Mouse (Mus musculus): Measurements from ENCODE around the gene Slc26a5. TPM values are rescaled to one million over a fixed set of nuclear protein-coding genes. Genes with fewer than 3 reads are reported as not detected.
A peak's percentile ranks its signal among the peaks of the same experiment; 100 is the strongest.

Gene Slc26a5
- total and polyA plus RNA-seq, 3 experiments: not detected

DNA sequence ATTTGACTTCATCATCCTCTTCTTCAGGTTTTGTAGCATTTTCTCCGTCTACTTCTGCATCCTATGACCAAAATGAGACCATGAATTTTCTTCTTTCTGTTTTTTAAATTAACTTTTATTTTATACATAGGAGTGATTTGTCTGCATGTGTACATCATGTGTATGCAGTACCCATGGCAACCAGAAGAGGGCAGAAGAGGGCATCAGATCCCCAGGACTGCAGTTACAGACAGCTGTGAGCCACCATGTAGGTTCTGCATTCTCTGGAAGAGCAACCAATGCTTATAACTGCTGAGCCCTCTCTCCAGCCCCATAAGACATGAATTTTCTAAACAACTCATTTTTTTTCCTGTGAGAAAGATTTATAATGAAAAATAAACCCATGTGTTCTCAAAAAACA, 51.4 kb downstream of the Slc26a5 start:
- Histone ChIP-seq H3K4me2 (ENCODE audit: insufficient read depth, low read depth, poor library complexity, severe bottlenecking) (no peak overlapping the region), H3K27me3 (replicated peaks) (no peaks in the 10 kb centered on the region), H3K79me2 (replicated peaks; ENCODE audit: control insufficient read depth, extremely low read depth, insufficient read depth, poor library complexity, severe bottlenecking) (no peaks in the 10 kb centered on the region), H3K9ac (ENCODE audit: insufficient read depth, low read depth) (no peak overlapping the region), H3K9me3 (replicated peaks; ENCODE audit: low read length) (no peaks in the 10 kb centered on the region), H3K36me3 (replicated peaks in 1 of 2; ENCODE audit: control insufficient read depth in 1 of 2, insufficient read depth in 1 of 2, low read length in 1 of 2) (no peaks in the 10 kb centered on the region), H3K4me3 (replicated peaks in 1 of 3; ENCODE audit: low read depth in 2 of 3, low read length in 2 of 3, poor library complexity in 1 of 3) (no peak overlapping the region), H3K4me1 (ENCODE audit: control insufficient read depth in 1 of 2, insufficient read depth in 2 of 2) (no peaks in the 10 kb centered on the region), H3K27ac (ENCODE audit: insufficient read depth, low read depth) (no peak overlapping the region)
- peak; percentile 58 for DNase-seq (ENCODE audit: extremely low read depth)
- TF ChIP-seq CTCF (conservative IDR thresholded peaks at IDR 0.05 in 1 of 2, IDR thresholded peaks at IDR 0.05 in 1 of 2; ENCODE audit: low read depth in 2 of 2, low read length in 2 of 2) (peak; percentile 60 to 63), UBTF (IDR thresholded peaks at IDR 0.05; ENCODE audit: low read depth, low read length) (no peak), CHD2 (IDR thresholded peaks at IDR 0.05; ENCODE audit: low read length) (no peak), RAD21 (IDR thresholded peaks at IDR 0.05; ENCODE audit: low read depth, low read length) (peak; percentile 55)
- in situ Hi-C loops (cut with MboI; ENCODE audit: low pct_ligation_motif_present, low pct_unique_long_range_greater_than_20kb, low sequenced_read_pairs): no loop called here
- dilution Hi-C loops (cut with MboI; ENCODE audit: extremely low pct_ligation_motif_present, extremely low pct_unique_long_range_greater_than_20kb, low sequenced_read_pairs): no loop called here

DNA sequence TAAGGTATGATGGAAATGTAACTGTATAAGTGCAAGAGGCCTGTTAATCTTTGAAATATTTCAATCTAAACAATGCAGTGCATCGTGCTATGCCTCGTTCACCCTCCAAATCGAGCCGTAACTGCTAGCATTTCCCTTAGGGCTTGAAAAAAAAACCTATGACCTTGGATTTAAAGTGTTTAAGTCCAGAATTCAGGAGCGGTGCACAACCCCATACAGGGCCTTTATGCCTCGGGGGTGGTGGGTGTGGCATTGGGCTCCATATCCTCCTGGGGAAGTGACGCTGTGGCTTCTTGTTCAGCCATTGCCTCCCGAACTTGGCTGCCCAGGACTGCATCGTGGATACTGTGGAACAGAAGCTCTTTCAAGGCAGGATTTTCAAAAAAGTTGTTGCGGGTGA, 54.5 kb downstream of the Slc26a5 start:
- no peak for TF ChIP-seq MAFK (IDR thresholded peaks at IDR 0.05; ENCODE audit: insufficient replicate concordance, low read length)
- dilution Hi-C loops (cut with MboI; ENCODE audit: extremely low pct_ligation_motif_present, extremely low pct_unique_long_range_greater_than_20kb, low sequenced_read_pairs): no loop called here
- DNase-seq (ENCODE audit: extremely low read depth): no peak

DNA sequence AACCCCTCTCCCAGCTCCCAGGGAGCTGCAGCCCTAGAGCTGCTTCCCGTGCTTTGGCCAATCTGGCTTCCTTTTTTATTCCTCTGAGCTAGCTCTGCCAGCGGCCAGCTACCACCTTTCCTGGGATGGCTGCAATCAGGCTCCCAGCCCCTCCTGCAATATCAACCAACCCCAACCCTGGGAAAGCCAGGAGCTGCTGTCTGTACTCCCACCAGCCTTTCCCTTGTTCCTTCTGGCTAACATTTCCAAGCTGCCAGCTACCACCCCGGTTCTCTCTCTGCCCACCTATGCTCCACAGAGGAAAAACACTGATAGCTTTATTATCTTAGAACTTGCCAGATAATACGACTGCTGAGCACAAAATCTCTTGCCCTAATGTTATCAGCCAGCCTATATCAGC, 60.6 kb downstream of the Slc26a5 start:
- no peak overlapping the region for H3K4me3 ChIP-seq (replicated peaks in 1 of 3; ENCODE audit: low read depth in 2 of 3, low read length in 2 of 3, poor library complexity in 1 of 3)
- no peak overlapping the region for H3K4me2 ChIP-seq (ENCODE audit: insufficient read depth, low read depth, poor library complexity, severe bottlenecking)
- no peaks in the 10 kb centered on the region for H3K79me2 ChIP-seq (replicated peaks; ENCODE audit: control insufficient read depth, extremely low read depth, insufficient read depth, poor library complexity, severe bottlenecking)
- H3K9ac ChIP-seq (ENCODE audit: insufficient read depth, low read depth): no peak overlapping the region
- peaks cover 28 to 49% of the 10 kb centered on the region in 2 experiments for H3K36me3 ChIP-seq (replicated peaks in 1 of 2; ENCODE audit: control insufficient read depth in 1 of 2, insufficient read depth in 1 of 2, low read length in 1 of 2)
- TF ChIP-seq POLR2AphosphoS2 (IDR thresholded peaks at IDR 0.05; ENCODE audit: low read depth, low read length) (peak; percentile 22; the same call in 1 of the 2 replicates), E2F4 (IDR thresholded peaks at IDR 0.05; ENCODE audit: insufficient replicate concordance, low read depth, low read length) (no peak), ZC3H11A (IDR thresholded peaks at IDR 0.05; ENCODE audit: low read depth, low read length) (no peak), CHD2 (IDR thresholded peaks at IDR 0.05; ENCODE audit: low read length) (0 out of 2 replicates have a peak, but pooled peaks have one; percentile 23), KAT2A (IDR thresholded peaks at IDR 0.05; ENCODE audit: insufficient replicate concordance, low read length) (no peak)
- dilution Hi-C loops (cut with MboI; ENCODE audit: extremely low pct_ligation_motif_present, extremely low pct_unique_long_range_greater_than_20kb, low sequenced_read_pairs) (no loop called here), in situ Hi-C loops (cut with MboI; ENCODE audit: low pct_ligation_motif_present, low pct_unique_long_range_greater_than_20kb, low sequenced_read_pairs) (no loop called here)
- no peak overlapping the region for H3K27ac ChIP-seq (ENCODE audit: insufficient read depth, low read depth)
- no peaks in the 10 kb centered on the region for H3K27me3 ChIP-seq (replicated peaks)
- H3K4me1 ChIP-seq (ENCODE audit: control insufficient read depth in 1 of 2, insufficient read depth in 2 of 2): peaks cover 2 to 8% of the 10 kb centered on the region in 2 experiments; a peak in 2 of 4 replicates
- DNase-seq (ENCODE audit: extremely low read depth): no peak
- H3K9me3 ChIP-seq (replicated peaks; ENCODE audit: low read length): no peaks in the 10 kb centered on the region

More for the DNA sequence above, 54.5 kb downstream of the Slc26a5 start:
- H3K9me3 ChIP-seq (replicated peaks; ENCODE audit: low read length): no peaks in the 10 kb centered on the region
- no peaks in the 10 kb centered on the region for H3K79me2 ChIP-seq (replicated peaks; ENCODE audit: control insufficient read depth, extremely low read depth, insufficient read depth, poor library complexity, severe bottlenecking)
- H3K9ac ChIP-seq (ENCODE audit: insufficient read depth, low read depth): no peak overlapping the region
- H3K27ac ChIP-seq (ENCODE audit: insufficient read depth, low read depth): no peak overlapping the region
- in situ Hi-C loops (cut with MboI; ENCODE audit: low pct_ligation_motif_present, low pct_unique_long_range_greater_than_20kb, low sequenced_read_pairs): no loop called here
- H3K4me3 ChIP-seq (replicated peaks in 1 of 3; ENCODE audit: low read depth in 2 of 3, low read length in 2 of 3, poor library complexity in 1 of 3): no peak overlapping the region
- no peaks in the 10 kb centered on the region for H3K4me1 ChIP-seq (ENCODE audit: control insufficient read depth in 1 of 2, insufficient read depth in 2 of 2)
- no peaks in the 10 kb centered on the region for H3K36me3 ChIP-seq (replicated peaks in 1 of 2; ENCODE audit: control insufficient read depth in 1 of 2, insufficient read depth in 1 of 2, low read length in 1 of 2)
- no peak overlapping the region for H3K4me2 ChIP-seq (ENCODE audit: insufficient read depth, low read depth, poor library complexity, severe bottlenecking)
- no peaks in the 10 kb centered on the region for H3K27me3 ChIP-seq (replicated peaks)
